Mouse (Mus musculus) heart, postnatal 0 days (tissue): ENCODE data around the gene Ryr3. TPM values are rescaled to one million over a fixed set of nuclear protein-coding genes. Genes with fewer than 3 reads are reported as not detected.

Experiments
- ATAC-seq: fragments of 200-750 bp; cut with Nextera tagmentation; 2 replicates; pipeline ENCODE4 v1.8.0; 2017; ENCODE audit warnings: low read depth, moderate number of reproducible peaks, moderate library complexity; ENCODE audit not compliant: insufficient read depth
- DNase-seq: peaks from one replicate; pipeline ENCODE4 v3.0.0-alpha.2; 2016; ENCODE audit warnings: low spot score
- H3K27ac ChIP-seq: fragments of 300-500 bp; sonication (generic); 2 replicates; pipeline ENCODE4 v1.5.1; 2014; ENCODE audit warnings: low read depth, mild to moderate bottlenecking
- H3K27me3 ChIP-seq: fragments of 300-500 bp; sonication (generic); 2 replicates; pipeline ENCODE4 v1.6.1; 2014; ENCODE audit warnings: low read length, mixed read lengths; ENCODE audit not compliant: control insufficient read depth, insufficient read depth
- H3K36me3 ChIP-seq: fragments of 300-500 bp; sonication (generic); replicated peaks from 2 replicates; pipeline ENCODE4 v1.6.1; 2014; ENCODE audit warnings: low read length, mixed read lengths; ENCODE audit not compliant: control insufficient read depth, insufficient read depth
- H3K4me1 ChIP-seq: fragments of 300-500 bp; sonication (generic); 2 replicates; pipeline ENCODE4 v1.6.1; 2014; ENCODE audit warnings: antibody characterized with exemption; ENCODE audit not compliant: control insufficient read depth, insufficient read depth
- H3K4me2 ChIP-seq: fragments of 300-500 bp; sonication (generic); 2 replicates; pipeline ENCODE4 v1.6.1; 2014; ENCODE audit warnings: low read depth, mild to moderate bottlenecking, low read length, moderate library complexity
- H3K4me3 ChIP-seq: fragments of 300-500 bp; sonication (generic); 2 replicates; pipeline ENCODE4 v1.5.1; 2014; ENCODE audit warnings: low read depth, low read length
- H3K9ac ChIP-seq: fragments of 300-500 bp; sonication (generic); replicated peaks from 2 replicates; pipeline ENCODE4 v1.6.1; 2014; ENCODE audit warnings: low read depth, low read length, mixed read lengths
- H3K9me3 ChIP-seq: fragments of 300-500 bp; sonication (generic); replicated peaks from 2 replicates; pipeline ENCODE4 v1.6.1; 2016; ENCODE audit warnings: low read length; ENCODE audit not compliant: control insufficient read depth
- CTCF ChIP-seq: IDR thresholded peaks from 2 replicates; pipeline ENCODE4 v1.5.1; 2016; ENCODE audit warnings: antibody characterized with exemption, control low read depth, low read depth
- EP300 ChIP-seq: IDR thresholded peaks from 2 replicates; pipeline ENCODE4 v1.6.1; 2016; ENCODE audit warnings: antibody characterized with exemption, low read depth
- WGBS: fragments of 180-500 bp; shearing (Covaris S2); extraction: QIAGEN DNeasy Blood & Tissue Kit; methylation state at CpG from one replicate; pipeline ENCODE4 v1.1.7; 2014; 5-methylcytosine and 5-hydroxymethylcytosine counted together
- polyA plus RNA-seq: library from polyadenylated mRNA; unstranded; fragments of >200 nt; fragmentation: Nextera tagmentation; extraction: Ambion mirVana; gene quantifications from 2 replicates; pipeline ENCODE4 v1.2.1, GENCODE M21; 2015
- total RNA-seq: library from RNA; depleted of rRNA; stranded (reverse); fragments of >200 nt; gene quantifications from 2 replicates; pipeline ENCODE4 v1.2.3, GENCODE M21; 2014; ENCODE audit warnings: low replicate concordance

The Ryr3 gene
- total and polyA plus RNA-seq, 2 experiments from 2014 or later = 4.1 to 14.4 TPM

DNA sequence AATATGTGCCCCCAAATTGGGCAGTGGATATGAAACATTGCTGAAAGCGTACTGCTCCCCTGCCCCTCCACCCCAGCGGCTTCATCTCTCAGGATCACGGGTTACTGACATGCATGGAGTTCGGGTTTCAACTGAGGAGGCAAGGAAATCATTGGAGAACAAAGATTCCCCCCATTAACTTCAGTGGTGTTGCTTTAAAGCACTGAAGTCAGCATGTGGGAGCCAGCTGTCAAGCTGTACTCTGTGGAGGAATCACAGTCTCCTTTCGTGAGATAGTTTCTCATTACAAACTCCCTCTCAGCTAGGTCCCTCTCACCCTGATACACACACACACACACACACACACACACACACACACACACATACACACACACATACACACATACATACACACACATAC, 35.2 kb downstream of the Ryr3 start:
- H3K27ac ChIP-seq = no peak overlapping the region
- no peak overlapping the region for H3K4me2 ChIP-seq
- no peak overlapping the region for H3K4me3 ChIP-seq
- no peaks in the 10 kb centered on the region for H3K4me1 ChIP-seq
- no peaks in the 10 kb centered on the region for H3K36me3 ChIP-seq
- no peak overlapping the region for H3K9ac ChIP-seq
- ATAC-seq (no peak), DNase-seq (no peak)
- TF ChIP-seq CTCF (no peak), EP300 (no peak)
- 56% methylated on average over 5 of the region's 5 CpGs for WGBS
- no peaks in the 10 kb centered on the region for H3K9me3 ChIP-seq
- H3K27me3 ChIP-seq = no peaks in the 10 kb centered on the region

DNA sequence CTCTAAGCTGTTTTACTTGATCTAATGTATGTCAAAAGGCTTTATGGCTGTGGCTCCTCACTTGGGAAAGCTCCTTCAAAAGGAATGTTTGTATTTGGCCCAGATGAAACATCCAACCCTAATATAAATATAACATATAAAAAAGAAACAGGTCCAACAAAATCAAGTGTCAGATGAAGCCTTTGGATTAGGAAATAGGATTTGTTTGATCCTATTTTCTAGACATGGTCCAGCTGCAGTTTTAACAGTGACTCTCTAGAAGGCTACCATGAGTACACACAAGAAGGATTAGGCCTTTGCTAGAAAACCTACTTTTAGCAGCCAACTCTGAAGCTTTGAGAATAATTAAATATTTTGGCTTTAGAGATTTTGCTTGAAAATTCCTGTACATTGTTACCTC, 38.8 kb downstream of the Ryr3 start:
- ATAC-seq (no peak), DNase-seq (no peak)
- Histone ChIP-seq H3K27ac (no peak overlapping the region), H3K9me3 (no peaks in the 10 kb centered on the region), H3K4me2 (no peak overlapping the region), H3K36me3 (no peaks in the 10 kb centered on the region), H3K4me1 (no peaks in the 10 kb centered on the region), H3K9ac (no peak overlapping the region), H3K4me3 (no peak overlapping the region), H3K27me3 (no peaks in the 10 kb centered on the region)
- TF ChIP-seq CTCF (no peak), EP300 (no peak)

DNA sequence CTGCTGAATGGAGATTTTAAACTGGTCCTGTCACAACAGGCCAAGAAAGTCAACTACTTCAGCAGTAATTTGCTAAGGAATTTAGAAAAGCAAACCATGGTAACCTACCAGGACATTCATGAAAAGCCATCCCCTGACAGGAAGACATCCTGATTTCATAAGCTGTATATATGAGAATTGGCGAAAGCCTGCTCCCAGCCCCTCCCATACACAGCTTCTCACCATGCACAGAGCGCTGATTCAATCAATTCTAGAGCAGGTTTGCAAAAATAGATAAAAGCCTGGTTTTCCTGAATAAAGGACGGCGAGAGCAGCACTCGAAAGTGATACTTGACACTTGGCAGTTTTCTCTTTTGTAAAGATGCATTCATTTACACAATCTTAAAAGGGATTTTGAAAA, 40.6 kb downstream of the Ryr3 start:
- Histone ChIP-seq H3K9ac (no peak overlapping the region), H3K4me1 (no peaks in the 10 kb centered on the region), H3K4me3 (no peak overlapping the region), H3K9me3 (no peaks in the 10 kb centered on the region), H3K27ac (no peak overlapping the region), H3K27me3 (no peaks in the 10 kb centered on the region), H3K4me2 (no peak overlapping the region), H3K36me3 (no peaks in the 10 kb centered on the region)
- ATAC-seq = no peak
- DNase-seq = no peak
- 80% methylated on average over 5 of the region's 5 CpGs for WGBS
- TF ChIP-seq CTCF (no peak), EP300 (no peak)

DNA sequence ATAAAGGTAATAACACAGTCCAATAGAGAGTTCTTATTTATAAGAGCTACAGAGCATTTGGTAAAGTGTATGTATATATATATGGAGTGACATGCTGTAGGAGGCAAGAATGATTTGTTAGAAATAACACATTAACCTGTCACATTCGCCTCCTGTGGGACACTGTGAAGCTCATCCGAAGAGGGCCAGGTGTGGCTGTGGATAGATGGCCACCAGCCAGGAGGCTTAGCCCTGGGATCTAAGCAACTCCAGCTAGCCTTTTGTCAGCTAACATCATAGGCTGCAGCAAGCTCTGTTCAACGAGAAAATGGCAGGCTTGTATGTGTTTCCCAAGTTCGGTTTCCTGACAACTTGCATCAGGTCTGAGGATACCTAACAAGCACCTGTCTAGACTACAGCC, 48.8 kb downstream of the Ryr3 start:
- 73% methylated on average over 4 of the region's 4 CpGs for WGBS
- no peak overlapping the region for H3K27ac ChIP-seq
- TF ChIP-seq CTCF (no peak), EP300 (no peak)

DNA sequence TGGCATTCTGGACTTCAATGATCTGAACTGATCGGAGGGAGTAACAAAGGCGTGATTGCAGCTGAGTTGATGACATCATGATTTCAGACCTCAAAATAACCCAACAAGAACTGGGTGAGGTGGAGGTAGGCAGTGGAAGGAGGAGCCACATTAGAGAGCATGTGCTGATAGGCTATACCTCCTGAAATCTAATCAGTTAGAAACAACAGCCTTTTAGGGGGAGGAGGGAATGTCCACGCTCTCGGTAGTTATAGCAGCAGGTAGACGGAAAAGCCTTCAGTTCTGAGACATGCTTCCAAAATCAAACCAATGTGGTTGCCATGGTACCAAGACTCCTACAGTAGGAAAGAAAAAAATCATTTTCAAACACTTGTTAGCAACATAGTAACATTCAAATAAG, 55.4 kb downstream of the Ryr3 start:
- no peak overlapping the region for H3K27ac ChIP-seq
- no peak overlapping the region for H3K4me3 ChIP-seq
- no peak for ATAC-seq
- DNase-seq = no peak
- no peaks in the 10 kb centered on the region for H3K9me3 ChIP-seq
- 53% methylated on average over 5 of the region's 5 CpGs for WGBS
- no peaks in the 10 kb centered on the region for H3K4me1 ChIP-seq
- H3K27me3 ChIP-seq = no peaks in the 10 kb centered on the region
- TF ChIP-seq CTCF = no peak
- TF ChIP-seq EP300 = no peak
- H3K9ac ChIP-seq = no peak overlapping the region
- H3K36me3 ChIP-seq = no peaks in the 10 kb centered on the region
- H3K4me2 ChIP-seq = no peak overlapping the region

More for the DNA sequence above, 48.8 kb downstream of the Ryr3 start:
- Histone ChIP-seq H3K9ac (no peak overlapping the region), H3K4me3 (no peak overlapping the region), H3K27me3 (no peaks in the 10 kb centered on the region), H3K4me2 (no peak overlapping the region), H3K36me3 (no peaks in the 10 kb centered on the region), H3K9me3 (no peaks in the 10 kb centered on the region), H3K4me1 (no peaks in the 10 kb centered on the region)
- ATAC-seq = no peak
- no peak for DNase-seq

DNA sequence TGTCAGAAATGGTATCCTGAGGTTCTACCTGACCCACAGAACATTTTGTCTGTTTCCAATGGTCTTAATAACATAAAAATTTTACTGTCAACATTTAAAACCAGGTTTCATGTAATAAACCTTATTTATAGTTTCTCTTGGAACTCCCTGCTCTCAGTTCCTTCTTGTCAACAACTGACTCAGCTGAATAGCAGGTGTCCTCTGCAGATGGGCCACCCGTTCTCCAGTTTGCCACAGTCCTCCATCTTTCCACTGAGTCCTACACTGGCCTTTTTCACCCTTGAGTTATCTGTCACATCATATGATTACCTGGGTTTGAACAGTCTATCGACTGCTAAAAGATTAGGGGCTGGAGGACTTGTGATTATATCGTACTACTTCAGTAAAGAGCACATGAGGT, 79.1 kb downstream of the Ryr3 start:
- Histone ChIP-seq H3K36me3 (no peaks in the 10 kb centered on the region), H3K9me3 (no peaks in the 10 kb centered on the region), H3K4me3 (no peak overlapping the region), H3K9ac (no peak overlapping the region), H3K27me3 (no peaks in the 10 kb centered on the region), H3K4me2 (no peak overlapping the region), H3K4me1 (no peaks in the 10 kb centered on the region), H3K27ac (no peak overlapping the region)
- ATAC-seq (no peak), DNase-seq (no peak)
- WGBS = 55% methylated on average over 3 of the region's 3 CpGs
- no peak for TF ChIP-seq EP300
- no peak for TF ChIP-seq CTCF
